Mouse (Mus musculus) liver (tissue): ENCODE results near the gene Ccdc144b.

Experiments
- DNase-seq: peaks from one replicate; pipeline ENCODE4 v3.0.0-alpha.2; 2020; ENCODE audit warnings: mixed read lengths

Gene Ccdc144b

GRCm38 (mm10) chr3:36053447-36053846, at the start of gene Ccdc144b:
Gene Ccdc144b (minus strand): TSS chr3:36053547.
- DNase-seq, result no peak

DNA sequence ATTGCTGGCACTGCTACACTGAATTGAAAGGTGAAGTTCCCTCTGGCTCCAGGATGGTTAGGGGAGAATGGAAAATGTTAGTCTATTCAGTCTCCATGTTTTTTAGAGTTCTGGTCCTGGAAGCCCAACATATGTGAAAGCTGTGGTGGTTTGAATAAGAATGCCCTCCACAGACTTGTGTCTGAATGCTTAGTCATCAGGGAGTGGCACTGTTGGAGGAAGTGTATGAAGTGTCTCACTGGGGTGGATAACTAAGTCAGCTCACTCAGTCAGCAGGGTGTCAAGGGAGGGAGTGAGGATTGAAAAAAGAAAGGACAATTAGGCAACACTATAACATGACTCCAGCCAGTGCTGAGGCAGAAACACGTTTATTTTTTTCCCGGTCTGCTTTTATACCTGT, 42.0 kb upstream of the Ccdc144b start:
- no peak for DNase-seq

GRCm38 (mm10) chr3:36087591-36087990, 34.2 kb upstream of the Ccdc144b start:
- DNase-seq, result no peak

GRCm38 (mm10) chr3:36085394-36085793, 32.0 kb upstream of the Ccdc144b start:
- DNase-seq, result no peak

DNA sequence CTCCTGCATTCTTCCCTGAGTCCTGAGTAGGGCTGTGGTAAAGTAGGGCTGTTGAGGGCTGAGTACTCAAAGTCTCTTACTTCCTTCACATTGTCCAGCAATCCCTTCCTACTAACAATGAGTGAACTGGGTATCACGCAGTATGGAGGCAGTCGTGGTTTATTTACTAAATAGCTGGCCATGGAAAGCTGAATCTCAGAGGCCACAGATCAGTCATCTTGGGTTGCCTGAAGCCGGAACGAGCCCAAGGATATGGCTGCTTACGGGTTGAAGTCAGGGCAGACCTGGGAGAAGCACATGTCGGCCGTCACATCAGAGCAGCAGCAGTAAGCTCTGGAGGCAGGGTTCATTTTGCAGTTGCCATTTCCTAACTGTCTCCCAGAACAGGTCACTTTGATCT, 30.0 kb upstream of the Ccdc144b start:
- DNase-seq, result no peak

- DNase-seq, result no peak
Measured at GRCm38 (mm10) chr3:36082843-36083242, 29.5 kb upstream of the Ccdc144b start.

DNA sequence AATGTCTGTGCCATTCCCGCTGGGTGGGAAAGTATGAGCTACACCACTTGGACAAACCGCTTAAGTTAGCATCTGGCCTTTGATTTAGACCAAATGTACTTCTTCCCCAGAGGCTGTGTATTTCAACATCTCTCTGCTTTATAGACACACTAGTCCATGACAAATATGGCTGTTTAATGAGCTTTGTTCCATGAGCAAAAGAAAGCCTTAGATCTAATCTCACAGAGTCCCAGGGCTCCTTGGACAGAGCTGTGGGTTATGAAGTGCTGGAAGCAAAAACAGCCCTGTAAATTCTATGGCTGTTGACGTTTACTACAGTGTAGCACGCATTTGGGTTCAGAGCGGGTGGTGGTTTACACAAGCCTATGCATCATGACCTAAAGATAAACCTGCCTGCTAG, 27.4 kb upstream of the Ccdc144b start:
- DNase-seq, result no peak

DNA sequence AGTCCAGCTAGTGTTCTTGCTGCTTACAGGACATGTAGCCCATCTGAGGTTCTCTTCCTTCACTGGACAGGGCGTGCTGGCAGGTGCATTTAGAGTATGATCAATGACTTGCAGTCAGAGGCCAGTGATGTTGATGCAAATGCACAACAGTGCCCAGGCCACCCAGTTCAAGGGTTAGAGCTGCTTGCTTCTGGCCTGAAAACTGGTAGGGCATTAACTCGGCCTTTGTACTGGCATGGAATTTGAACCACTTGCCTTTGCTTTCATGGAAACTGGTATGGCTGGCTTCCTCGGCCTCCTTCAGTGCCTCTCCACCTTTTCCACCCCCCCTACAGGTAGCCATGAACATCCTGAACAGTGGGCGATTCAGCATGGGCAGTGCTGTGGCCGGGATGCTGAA, 26.5 kb upstream of the Ccdc144b start:
- no peak for DNase-seq

DNA sequence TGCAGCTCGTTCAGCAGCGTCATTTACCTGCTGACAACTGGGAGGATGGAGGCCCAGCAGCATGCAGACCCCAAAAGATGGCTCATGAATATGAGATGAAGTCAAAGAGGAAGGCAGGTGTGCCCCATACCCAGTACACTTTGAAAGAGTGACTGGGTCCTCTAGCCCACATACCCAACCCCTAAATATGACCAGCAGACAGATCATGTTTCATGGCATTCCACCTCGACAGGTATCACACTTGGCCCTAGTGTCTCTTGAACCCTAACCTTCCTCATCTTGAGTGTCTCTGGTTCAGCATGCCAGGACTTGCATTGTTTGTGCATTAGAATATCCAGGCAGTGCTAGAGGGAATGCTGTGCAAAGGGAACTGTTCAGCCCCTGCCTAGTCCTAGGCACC, 24.0 kb upstream of the Ccdc144b start:
- no peak for DNase-seq

DNA sequence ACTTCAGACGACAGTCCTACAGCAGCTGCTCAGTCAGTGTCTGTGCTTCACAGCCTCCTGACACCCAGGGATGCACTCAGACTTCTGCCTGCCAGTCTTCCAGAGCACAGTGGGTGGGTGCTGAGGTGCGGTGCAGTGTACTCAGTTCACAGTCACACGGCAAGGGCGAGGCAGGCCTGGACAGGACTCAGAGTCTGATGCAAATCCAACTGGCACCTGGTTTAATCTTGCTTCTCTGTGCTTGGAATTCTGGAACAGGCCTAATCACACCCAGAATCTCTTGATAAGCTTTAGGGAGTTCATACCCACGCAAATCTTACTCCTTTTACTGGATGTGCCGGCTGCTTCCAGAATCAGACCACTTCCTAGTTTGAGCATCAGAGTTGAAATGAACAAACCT, 22.1 kb upstream of the Ccdc144b start:
- DNase-seq, result no peak

- DNase-seq, result no peak
Measured at GRCm38 (mm10) chr3:36074231-36074630, 20.9 kb upstream of the Ccdc144b start.

DNA sequence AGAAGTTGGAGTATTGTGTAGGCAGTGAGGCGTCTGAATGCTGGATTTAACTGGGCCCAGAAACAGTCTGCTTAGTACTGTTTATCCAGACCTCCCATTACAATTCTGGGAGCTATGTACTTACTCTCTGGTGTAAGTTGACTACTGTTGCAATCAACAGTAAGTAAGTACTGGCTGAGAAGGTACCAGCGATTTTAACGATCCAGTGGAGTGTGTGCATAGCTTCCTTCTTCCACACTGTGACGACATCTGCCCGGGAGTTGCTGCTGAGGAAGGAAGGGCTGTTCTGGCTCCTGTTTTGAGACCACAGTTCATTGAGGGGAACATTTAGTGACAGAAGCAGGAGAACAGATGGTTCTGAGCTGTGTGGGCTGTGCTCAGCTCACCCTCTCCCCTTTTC, 17.7 kb upstream of the Ccdc144b start:
- DNase-seq, result no peak

DNA sequence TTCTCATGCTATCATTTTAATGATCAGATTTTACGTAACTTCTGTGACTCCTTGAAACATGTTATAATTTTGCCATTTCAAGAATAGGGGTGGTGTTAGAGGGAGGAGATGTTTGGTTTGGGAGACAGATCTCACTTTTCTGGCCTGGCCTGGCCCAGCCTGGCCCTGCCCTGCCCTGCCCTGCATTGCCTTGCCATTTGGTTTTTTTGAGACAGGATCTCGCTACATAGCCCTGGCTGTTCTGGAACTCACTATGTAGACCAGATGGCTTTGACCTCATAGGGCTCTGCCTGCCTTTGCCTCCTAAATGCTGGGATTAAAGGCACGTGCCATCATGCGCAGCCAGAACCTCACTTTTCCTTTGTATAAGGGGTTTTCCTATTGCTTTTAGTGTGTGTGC, 17.1 kb upstream of the Ccdc144b start:
- DNase-seq, result no peak

DNA sequence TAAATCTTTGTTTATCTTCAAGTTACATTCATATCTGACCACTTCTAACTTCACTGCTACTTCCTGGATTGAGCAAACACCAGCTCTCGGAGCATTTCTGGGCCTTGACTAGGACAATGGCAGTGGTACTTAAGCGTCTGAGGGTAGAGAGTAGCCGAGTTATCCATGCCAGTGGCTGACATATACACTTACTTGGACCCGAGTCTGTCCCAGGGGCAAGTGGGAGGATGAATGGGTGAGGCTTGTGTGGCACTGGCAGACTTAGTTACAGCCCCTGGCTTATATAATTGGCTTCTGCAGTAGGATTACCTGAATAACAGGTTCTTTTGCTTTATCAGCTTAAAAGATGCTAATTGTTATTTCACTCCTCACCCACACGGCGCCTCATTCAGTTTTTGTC, 14.4 kb upstream of the Ccdc144b start:
- DNase-seq, result no peak

GRCm38 (mm10) chr3:36065843-36066651, 12.7 kb upstream of the Ccdc144b start, which contains the start of gene Acad9:
Gene Acad9 (plus strand): TSS chr3:36065979.
- peak; percentile 91 for DNase-seq

DNA sequence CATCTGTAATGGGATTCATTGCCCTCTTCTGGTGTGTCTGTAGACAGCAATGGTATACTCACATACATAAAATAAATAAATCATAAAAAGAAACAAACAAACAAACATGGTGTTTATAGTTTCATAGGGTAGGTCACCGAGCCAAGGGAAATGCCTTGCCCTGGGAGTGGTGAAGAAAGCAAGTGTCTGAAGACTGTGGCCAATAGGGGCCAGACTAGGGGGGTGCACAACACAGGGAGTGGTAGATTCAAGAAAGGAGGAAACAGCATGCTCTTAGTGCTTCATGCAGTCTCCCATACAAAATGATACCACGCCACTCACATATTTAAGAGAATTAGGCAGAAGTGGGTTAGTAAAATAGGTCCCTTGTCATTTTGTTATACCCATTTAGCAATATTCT, 11.8 kb upstream of the Ccdc144b start:
- DNase-seq, result no peak

DNA sequence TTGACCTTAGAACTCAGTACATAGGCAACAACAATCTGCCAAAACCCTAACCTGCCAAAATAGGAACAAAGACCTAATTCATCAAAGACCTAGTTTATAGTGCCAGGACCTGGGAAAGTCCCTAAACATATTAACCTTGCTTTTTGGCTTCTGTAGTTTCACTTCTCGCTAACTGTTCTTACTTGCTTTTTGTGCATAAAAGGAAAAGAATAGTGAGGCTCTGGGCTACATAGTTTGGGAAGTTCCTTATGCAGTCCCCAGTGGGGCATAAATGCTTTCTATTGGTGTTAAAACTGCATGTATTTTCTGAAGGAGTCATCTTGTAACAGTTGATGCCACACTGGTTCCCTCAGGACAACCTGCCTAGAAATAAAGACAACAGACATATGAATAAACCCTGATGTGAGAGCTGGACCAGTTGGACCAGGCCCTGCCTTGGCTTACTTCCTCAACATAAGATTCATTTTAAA, 11.3 kb upstream of the Ccdc144b start:
- no peak for DNase-seq

DNA sequence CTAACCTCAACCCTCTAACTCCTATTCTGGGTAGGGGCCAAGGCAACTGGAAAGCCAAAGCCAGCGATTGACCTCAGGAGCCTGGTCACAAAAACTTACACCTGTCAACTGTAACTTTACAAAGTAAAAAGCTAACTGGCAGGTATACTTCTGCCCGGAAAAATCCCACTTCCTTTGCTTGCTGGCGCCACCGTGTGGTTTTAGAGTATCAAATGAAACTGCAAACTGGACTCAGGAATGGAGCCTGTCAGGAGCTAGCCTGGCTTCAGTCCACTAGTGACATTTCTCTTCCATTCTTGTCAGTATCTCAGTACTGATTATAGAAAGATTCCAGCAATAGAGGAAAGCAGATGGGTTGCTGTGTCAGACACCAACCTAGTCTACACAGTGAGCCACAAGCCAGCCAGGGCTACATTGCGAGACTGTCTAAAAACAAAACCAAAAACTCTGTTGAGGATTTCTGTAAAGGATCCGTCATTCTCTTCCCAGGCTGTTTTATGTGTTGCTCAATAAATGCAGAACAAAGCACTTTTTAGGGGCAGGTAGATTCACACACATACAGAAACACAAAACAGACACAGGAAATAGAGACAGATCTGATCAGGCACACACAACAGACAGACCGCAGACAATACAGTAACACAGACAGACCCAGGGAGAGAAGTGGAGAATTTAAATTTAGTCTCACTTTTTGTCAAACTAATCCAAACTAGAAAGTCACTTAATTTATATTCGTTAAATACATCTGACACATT, 6.9 kb upstream of the Ccdc144b start:
- peak; percentile 61 for DNase-seq

GRCm38 (mm10) chr3:36049106-36049505, 4.2 kb downstream of the Ccdc144b start:
- no peak for DNase-seq

GRCm38 (mm10) chr3:36045086-36045485, 8.3 kb downstream of the Ccdc144b start:
- no peak for DNase-seq

GRCm38 (mm10) chr3:36044520-36044919, 8.8 kb downstream of the Ccdc144b start:
- DNase-seq, result no peak

DNA sequence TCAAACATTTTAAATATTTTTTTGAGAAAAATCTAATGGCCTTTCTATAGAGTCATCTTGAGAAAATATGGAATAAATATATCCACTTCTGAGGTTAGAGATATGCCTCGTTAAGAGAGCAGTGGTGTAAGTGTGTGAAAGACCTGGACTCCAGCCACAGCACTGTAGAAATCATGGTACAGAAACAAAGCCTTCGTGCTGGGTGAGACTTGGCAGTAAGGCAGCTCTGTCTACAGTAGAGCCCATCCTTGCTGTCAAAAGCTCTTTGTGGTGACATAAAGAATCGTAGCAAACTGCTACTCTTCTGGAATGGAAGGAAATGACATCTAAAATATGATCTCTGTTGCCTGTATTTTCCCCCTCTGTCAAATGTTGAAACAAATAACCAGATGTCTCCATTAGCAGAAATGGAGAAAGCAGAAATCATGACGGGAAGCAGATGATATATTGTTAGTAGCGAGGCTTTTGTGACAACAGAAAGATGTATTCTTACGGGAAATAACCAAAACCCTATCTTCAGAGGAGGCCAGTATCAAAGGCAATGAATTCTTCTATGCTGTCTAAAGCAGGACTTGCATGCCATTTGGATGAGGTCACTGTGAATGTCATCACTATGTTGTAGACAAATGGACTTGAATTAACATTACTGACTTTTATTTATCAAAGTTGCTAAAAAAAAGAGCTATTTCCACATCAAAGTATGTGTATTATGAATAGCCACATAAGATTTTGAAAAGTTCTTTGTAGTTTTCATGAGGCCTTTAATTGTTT, 21.4 kb downstream of the Ccdc144b start:
- DNase-seq, result no peak

DNA sequence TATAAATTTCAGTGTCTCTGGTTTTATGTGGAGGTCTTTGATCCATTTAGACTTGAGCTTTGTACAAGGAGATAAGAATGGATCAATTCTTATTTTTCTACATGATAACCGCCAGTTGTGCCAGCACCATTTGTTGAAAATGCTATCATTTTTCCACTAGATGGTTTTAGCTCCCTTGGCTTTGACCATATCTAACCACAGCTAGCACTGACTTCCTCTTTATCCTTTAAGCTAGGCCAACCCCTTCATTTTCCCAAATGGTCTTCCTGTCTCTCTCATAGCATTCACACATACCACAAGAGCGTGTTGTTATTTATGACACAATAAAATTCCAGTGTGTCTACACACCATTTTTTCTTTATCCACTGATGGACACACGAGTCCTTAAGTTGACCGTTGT, 23.4 kb downstream of the Ccdc144b start:
- DNase-seq, result no peak
